Mouse (Mus musculus) heart, embryonic 16.5 days (tissue): Measurements from ENCODE around the gene Acot7. TPM values are rescaled to one million over a fixed set of nuclear protein-coding genes. Genes with fewer than 3 reads are reported as not detected.
A peak's percentile ranks its signal among the peaks of the same experiment; 100 is the strongest.

Source experiments
- ATAC-seq: fragments of 200-750 bp; cut with Nextera tagmentation; replicated peaks from 2 replicates; pipeline ENCODE4 v1.8.0; 2017; ENCODE audit warnings: moderate number of reproducible peaks; ENCODE audit not compliant: insufficient read depth, low FRiP score; ENCODE audit errors: extremely low read depth
- H3K27ac ChIP-seq: fragments of 300-500 bp; sonication (generic); 2 replicates; pipeline ENCODE4 v1.5.1; 2014; ENCODE audit warnings: mild to moderate bottlenecking, low read length, control low read depth, moderate library complexity
- H3K27me3 ChIP-seq: fragments of 300-500 bp; sonication (generic); 2 replicates; pipeline ENCODE4 v1.6.1; 2014; ENCODE audit warnings: low read length, mixed read lengths; ENCODE audit not compliant: control insufficient read depth, insufficient read depth
- H3K36me3 ChIP-seq: fragments of 300-500 bp; sonication (generic); 2 replicates; pipeline ENCODE4 v1.6.1; 2014; ENCODE audit not compliant: control insufficient read depth, insufficient read depth
- H3K4me1 ChIP-seq: fragments of 300-500 bp; sonication (generic); 2 replicates; pipeline ENCODE4 v1.6.1; 2014; ENCODE audit warnings: low read length, mixed read lengths; ENCODE audit not compliant: control insufficient read depth, insufficient read depth
- H3K4me2 ChIP-seq: fragments of 300-500 bp; sonication (generic); 2 replicates; pipeline ENCODE4 v1.6.1; 2014; ENCODE audit warnings: low read depth, mild to moderate bottlenecking, control low read depth, low read length
- H3K4me3 ChIP-seq: fragments of 300-500 bp; sonication (generic); 2 replicates; pipeline ENCODE4 v1.5.1; 2014; ENCODE audit warnings: mild to moderate bottlenecking, control low read depth, low read length
- H3K9ac ChIP-seq: fragments of 300-500 bp; sonication (generic); 2 replicates; pipeline ENCODE4 v1.6.1; 2014; ENCODE audit warnings: low read length, control low read depth
- H3K9me3 ChIP-seq: fragments of 300-500 bp; sonication (generic); replicated peaks from 2 replicates; pipeline ENCODE4 v1.6.1; 2016; ENCODE audit warnings: low read length; ENCODE audit not compliant: control insufficient read depth
- WGBS: fragments of 180-500 bp; shearing (Covaris S2); extraction: QIAGEN DNeasy Blood & Tissue Kit; methylation state at CpG from one replicate; pipeline ENCODE4 v1.1.7; 2014; 5-methylcytosine and 5-hydroxymethylcytosine counted together
- polyA plus RNA-seq: library from polyadenylated mRNA; unstranded; fragments of >200 nt; fragmentation: Nextera tagmentation; extraction: Ambion mirVana; gene quantifications from 2 replicates; pipeline ENCODE4 v1.2.1, GENCODE M21; 2015

The Acot7 gene
- polyA plus RNA-seq, 1 experiment from 2014 or later, result 67.7 TPM

DNA sequence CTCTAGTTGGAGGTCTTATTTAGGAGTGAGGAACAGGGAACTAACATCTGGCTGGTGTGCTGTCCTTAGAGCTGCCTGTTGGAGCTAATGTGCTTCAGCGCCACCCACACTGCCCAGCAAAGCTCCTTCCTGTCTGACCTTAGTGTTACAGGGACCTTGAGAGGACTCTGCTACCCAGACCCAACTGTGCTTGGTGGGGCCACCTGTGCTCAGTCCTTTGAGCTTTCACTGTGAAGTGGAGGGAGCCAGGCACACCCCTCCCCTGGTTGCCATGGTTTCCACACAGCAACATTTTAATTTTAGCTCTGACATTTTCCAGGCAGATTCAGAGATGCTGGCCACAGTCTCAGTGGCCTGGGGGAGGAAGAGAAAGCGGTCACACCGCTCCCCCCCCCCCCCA is 25.0 kb downstream of the Acot7 start:
- 0 out of 2 replicates have a peak, but pooled peaks have one; percentile 5 for ATAC-seq

DNA sequence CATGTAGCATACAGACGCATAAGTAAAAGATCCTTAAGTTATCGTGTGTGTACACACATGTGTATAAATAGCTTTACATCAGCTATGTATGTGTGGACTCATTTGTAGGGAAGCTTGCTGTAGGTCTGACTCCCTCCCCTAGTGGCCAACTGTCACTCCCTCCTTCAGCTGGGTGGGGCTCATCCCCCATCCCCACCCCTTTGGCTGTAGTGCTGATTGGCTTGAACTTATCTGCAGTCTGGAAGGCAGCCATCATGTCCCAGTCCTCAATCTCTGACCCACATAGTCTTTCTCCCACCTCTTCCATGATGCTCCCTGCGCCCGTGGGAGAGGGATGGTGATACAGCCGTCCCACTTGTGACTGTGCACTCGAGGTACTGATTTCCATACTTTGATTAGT is 26.7 kb downstream of the Acot7 start:
- no peak overlapping the region for H3K4me3 ChIP-seq
- peaks cover 44% of the 10 kb centered on the region for H3K4me1 ChIP-seq
- no peak overlapping the region for H3K4me2 ChIP-seq
- H3K36me3 ChIP-seq, result no peaks in the 10 kb centered on the region
- H3K9ac ChIP-seq, result no peak overlapping the region
- H3K27me3 ChIP-seq, result no peaks in the 10 kb centered on the region
- peak; percentile 35; the same call in 1 of the 2 replicates for ATAC-seq
- H3K9me3 ChIP-seq, result no peaks in the 10 kb centered on the region
- 63% methylated on average over 6 of the region's 6 CpGs for WGBS
- H3K27ac ChIP-seq, result no peak overlapping the region

More for the DNA sequence above, 25.0 kb downstream of the Acot7 start:
- H3K27me3 ChIP-seq, result no peaks in the 10 kb centered on the region
- H3K27ac ChIP-seq, result no peak overlapping the region
- H3K9ac ChIP-seq, result no peak overlapping the region
- no peak overlapping the region for H3K4me2 ChIP-seq
- H3K36me3 ChIP-seq, result no peaks in the 10 kb centered on the region
- H3K4me1 ChIP-seq, result peaks cover 39% of the 10 kb centered on the region
- WGBS, result 57% methylated on average over 3 of the region's 3 CpGs
- no peak overlapping the region for H3K4me3 ChIP-seq
- no peaks in the 10 kb centered on the region for H3K9me3 ChIP-seq

- WGBS, result 68% methylated on average over 6 of the region's 6 CpGs
- no peaks in the 10 kb centered on the region for H3K36me3 ChIP-seq
- H3K27me3 ChIP-seq, result no peaks in the 10 kb centered on the region
- no peak overlapping the region for H3K27ac ChIP-seq
- no peaks in the 10 kb centered on the region for H3K9me3 ChIP-seq
- peaks cover 43% of the 10 kb centered on the region for H3K4me1 ChIP-seq
- H3K9ac ChIP-seq, result no peak overlapping the region
- no peak overlapping the region for H3K4me2 ChIP-seq
- no peak for ATAC-seq
- H3K4me3 ChIP-seq, result no peak overlapping the region
Observed at GRCm38 (mm10) chr4:152206199-152206598, 28.3 kb downstream of the Acot7 start.

DNA sequence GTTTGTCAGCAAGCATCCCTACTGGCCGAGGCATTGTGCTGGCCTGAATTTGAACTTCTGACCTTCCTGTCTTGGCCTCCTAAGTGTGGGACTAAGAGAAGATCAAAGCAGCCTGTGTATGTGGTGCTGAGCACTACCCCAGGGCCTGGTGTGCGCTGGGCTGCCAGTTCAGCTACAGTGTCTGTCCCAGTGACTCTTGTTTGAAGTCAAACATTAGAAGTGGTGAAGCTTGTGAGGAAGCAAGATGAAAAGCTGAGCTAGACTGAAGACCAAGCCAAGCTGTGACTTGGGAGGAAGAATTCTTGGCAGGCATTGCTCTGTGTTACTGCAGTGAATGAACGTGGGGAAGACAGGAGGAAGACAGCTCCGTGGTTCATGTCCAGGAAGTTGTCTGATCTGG is 31.7 kb downstream of the Acot7 start:
- Histone ChIP-seq H3K9ac (no peak overlapping the region), H3K4me1 (peaks cover 30% of the 10 kb centered on the region), H3K27ac (no peak overlapping the region), H3K27me3 (no peaks in the 10 kb centered on the region), H3K9me3 (no peaks in the 10 kb centered on the region), H3K4me3 (no peak overlapping the region), H3K36me3 (no peaks in the 10 kb centered on the region), H3K4me2 (no peak overlapping the region)
- 34% methylated on average over 4 of the region's 4 CpGs for WGBS
- ATAC-seq, result no peak

- peak; percentile 80 for ATAC-seq
- WGBS, result 30% methylated on average over 6 of the region's 6 CpGs
- H3K27me3 ChIP-seq, result no peaks in the 10 kb centered on the region
- H3K4me2 ChIP-seq, result no peak overlapping the region
- peak overlapping the region; percentile 60 for H3K27ac ChIP-seq
- H3K4me1 ChIP-seq, result peaks cover 26% of the 10 kb centered on the region
- no peaks in the 10 kb centered on the region for H3K9me3 ChIP-seq
- no peak overlapping the region for H3K9ac ChIP-seq
- H3K4me3 ChIP-seq, result no peak overlapping the region
- no peaks in the 10 kb centered on the region for H3K36me3 ChIP-seq
Observed at GRCm38 (mm10) chr4:152212091-152212505, 34.2 kb downstream of the Acot7 start.

- 36% methylated on average over 5 of the region's 5 CpGs for WGBS
- ATAC-seq, result peak; percentile 59
- peak overlapping the region; percentile 60 for H3K27ac ChIP-seq
Observed at GRCm38 (mm10) chr4:152212531-152212930, 34.6 kb downstream of the Acot7 start.

DNA sequence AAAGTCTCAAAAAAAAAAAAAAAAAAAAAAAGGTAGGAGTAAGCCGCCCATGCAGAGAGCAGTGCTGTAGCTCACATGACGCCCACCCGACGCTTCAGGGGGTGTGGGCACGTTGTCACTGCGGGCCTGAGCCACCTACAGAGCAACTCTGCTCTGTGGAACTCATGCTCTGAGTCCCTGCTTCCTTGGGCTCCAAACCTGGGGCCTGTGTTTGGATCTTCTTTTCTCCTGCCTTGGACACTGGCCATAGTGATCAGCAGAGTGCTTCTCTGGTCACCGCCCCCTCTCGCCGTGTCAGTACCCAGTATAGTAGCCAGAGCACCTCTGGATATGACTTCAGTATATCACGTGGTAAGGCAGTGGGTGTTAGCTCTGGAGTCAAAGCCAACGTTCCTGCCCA is 35.0 kb downstream of the Acot7 start:
- no peaks in the 10 kb centered on the region for H3K36me3 ChIP-seq
- H3K4me3 ChIP-seq, result no peak overlapping the region
- WGBS, result 60% methylated on average over 11 of the region's 11 CpGs
- peaks cover 26% of the 10 kb centered on the region for H3K4me1 ChIP-seq
- H3K27ac ChIP-seq, result no peak overlapping the region; the same call in 1 of the 2 replicates
- H3K4me2 ChIP-seq, result no peak overlapping the region
- H3K9ac ChIP-seq, result no peak overlapping the region
- no peak for ATAC-seq
- H3K9me3 ChIP-seq, result no peaks in the 10 kb centered on the region
- no peaks in the 10 kb centered on the region for H3K27me3 ChIP-seq

More at GRCm38 (mm10) chr4:152212531-152212930, 34.6 kb downstream of the Acot7 start:
- H3K9me3 ChIP-seq, result no peaks in the 10 kb centered on the region
- no peak overlapping the region for H3K9ac ChIP-seq
- H3K4me3 ChIP-seq, result no peak overlapping the region
- peaks cover 26% of the 10 kb centered on the region for H3K4me1 ChIP-seq
- no peaks in the 10 kb centered on the region for H3K36me3 ChIP-seq
- H3K4me2 ChIP-seq, result no peak overlapping the region
- no peaks in the 10 kb centered on the region for H3K27me3 ChIP-seq

DNA sequence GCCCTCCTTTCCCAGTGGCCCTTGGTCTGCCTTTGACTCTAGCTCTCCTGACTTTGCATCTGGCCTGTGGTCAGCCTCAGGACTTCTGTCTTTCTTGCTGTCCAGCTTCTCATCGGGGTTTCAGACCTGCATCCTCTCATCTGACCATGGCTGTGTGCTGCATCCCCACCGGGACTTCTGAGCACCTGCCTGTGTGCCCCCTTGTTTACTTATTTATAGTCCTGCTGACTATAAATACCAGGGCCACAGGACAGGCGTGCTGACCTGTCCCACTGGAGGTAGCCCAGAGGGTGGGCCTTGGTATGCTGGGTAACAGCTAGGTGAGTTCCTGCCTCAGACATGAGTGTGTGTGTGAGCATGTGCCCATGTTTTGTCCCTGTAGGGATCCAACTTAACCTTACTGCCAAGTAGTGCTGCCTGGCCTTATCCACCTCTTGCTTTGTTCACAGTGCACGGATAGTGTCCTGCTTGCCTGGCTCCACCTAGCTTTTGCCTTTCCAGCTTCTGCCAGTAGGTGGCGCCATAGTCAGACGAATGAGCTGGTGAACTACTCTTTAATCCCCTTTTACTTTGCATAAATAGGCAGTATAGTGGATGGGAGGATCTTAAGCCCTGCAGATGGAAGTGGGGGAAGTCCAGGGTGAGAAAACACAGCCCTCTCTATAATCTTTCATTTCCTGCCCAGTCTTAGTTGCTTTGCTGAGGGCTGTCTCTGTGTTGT is 36.0 kb downstream of the Acot7 start:
- no peak overlapping the region for H3K9ac ChIP-seq
- H3K4me3 ChIP-seq, result no peak overlapping the region
- ATAC-seq, result peak; percentile 8; the same call in 1 of the 2 replicates
- peaks cover 24% of the 10 kb centered on the region for H3K4me1 ChIP-seq
- no peak overlapping the region for H3K27ac ChIP-seq
- no peak overlapping the region for H3K4me2 ChIP-seq
- peaks cover 8% of the 10 kb centered on the region; the same call in 1 of the 2 replicates for H3K36me3 ChIP-seq
- H3K27me3 ChIP-seq, result no peaks in the 10 kb centered on the region
- H3K9me3 ChIP-seq, result no peaks in the 10 kb centered on the region
- 32% methylated on average over 6 of the region's 6 CpGs for WGBS

DNA sequence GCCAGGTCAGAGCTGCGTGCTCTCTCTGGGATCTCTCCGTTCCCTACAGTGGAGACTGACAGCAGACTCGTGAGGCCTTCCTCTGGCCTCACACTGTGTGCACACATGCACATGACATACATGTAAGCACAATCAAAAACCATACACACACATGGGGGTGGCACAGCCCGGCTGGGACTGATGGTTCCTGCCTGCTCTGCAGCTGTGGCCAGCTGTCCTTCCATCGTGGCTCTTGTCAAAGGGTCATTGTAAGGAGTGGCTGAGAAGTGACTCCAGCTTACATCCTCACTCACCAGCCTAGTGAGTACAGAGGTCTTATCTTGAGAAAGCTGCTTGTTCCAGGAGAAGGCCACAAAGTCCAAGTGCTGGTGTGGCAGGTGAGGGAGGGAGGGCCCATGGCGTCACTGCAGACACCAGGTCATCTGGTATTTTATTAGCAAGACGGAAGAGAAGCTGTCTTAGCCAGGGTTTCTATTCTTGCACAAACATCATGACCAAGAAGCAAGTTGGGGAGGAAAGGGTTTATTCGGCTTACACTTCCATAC is 37.0 kb downstream of the Acot7 start:
- Histone ChIP-seq H3K36me3 (peaks cover 10% of the 10 kb centered on the region; the same call in 1 of the 2 replicates), H3K4me1 (peaks cover 18% of the 10 kb centered on the region), H3K27me3 (no peaks in the 10 kb centered on the region), H3K27ac (no peak overlapping the region), H3K4me2 (no peak overlapping the region), H3K9ac (no peak overlapping the region), H3K9me3 (no peaks in the 10 kb centered on the region), H3K4me3 (no peak overlapping the region)
- ATAC-seq, result no peak
- 78% methylated on average over 8 of the region's 8 CpGs for WGBS
